Mouse (Mus musculus): ENCODE data around the gene Mllt10. TPM values are rescaled to one million over a fixed set of nuclear protein-coding genes. Genes with fewer than 3 reads are reported as not detected.
A peak's percentile ranks its signal among the peaks of the same experiment; 100 is the strongest.

The Mllt10 gene
- total RNA-seq, 2 experiments from 2014 or later, result 48.8 to 58.2 TPM

GRCm38 (mm10) chr2:18188367-18188766 lies 133.3 kb downstream of the Mllt10 start:
- no peak for DNase-seq (ENCODE audit: low spot score in 2 of 2)

GRCm38 (mm10) chr2:18195285-18195684 lies 140.2 kb downstream of the Mllt10 start:
- no peak for DNase-seq (ENCODE audit: low spot score in 2 of 2)

- no peak for DNase-seq (ENCODE audit: low spot score in 2 of 2)
Measured at GRCm38 (mm10) chr2:18195691-18196396, 140.8 kb downstream of the Mllt10 start.

GRCm38 (mm10) chr2:18201820-18202462 lies 146.9 kb downstream of the Mllt10 start:
- DNase-seq (ENCODE audit: low spot score in 2 of 2), result no peak

GRCm38 (mm10) chr2:18202923-18203322 lies 147.9 kb downstream of the Mllt10 start:
- DNase-seq (ENCODE audit: low spot score in 2 of 2), result no peak

- DNase-seq (ENCODE audit: low spot score in 2 of 2), result peak; percentile 66 to 68
Measured at GRCm38 (mm10) chr2:18205118-18205517, 150.1 kb downstream of the Mllt10 start.

- DNase-seq (ENCODE audit: low spot score in 2 of 2), result peak in 1 of 2 experiments; percentile 47
Measured at GRCm38 (mm10) chr2:18206811-18207210, 151.8 kb downstream of the Mllt10 start.

- no peak for DNase-seq (ENCODE audit: low spot score in 2 of 2)
Measured at GRCm38 (mm10) chr2:18208578-18208977, 153.5 kb downstream of the Mllt10 start.

GRCm38 (mm10) chr2:18209211-18209823 lies 154.3 kb downstream of the Mllt10 start:
- no peak for DNase-seq (ENCODE audit: low spot score in 2 of 2)

- DNase-seq (ENCODE audit: low spot score in 2 of 2), result no peak
Measured at GRCm38 (mm10) chr2:18209948-18210347, 154.9 kb downstream of the Mllt10 start.

GRCm38 (mm10) chr2:18214031-18214430 lies 159.0 kb downstream of the Mllt10 start:
- DNase-seq (ENCODE audit: low spot score in 2 of 2), result no peak

GRCm38 (mm10) chr2:18217867-18218266 lies 162.8 kb downstream of the Mllt10 start:
- DNase-seq (ENCODE audit: low spot score in 2 of 2), result peak in 1 of 2 experiments; percentile 38

- no peak for DNase-seq (ENCODE audit: low spot score in 2 of 2)
Measured at GRCm38 (mm10) chr2:18218500-18218899, 163.5 kb downstream of the Mllt10 start.

GRCm38 (mm10) chr2:18219136-18219535 lies 164.1 kb downstream of the Mllt10 start:
- no peak for DNase-seq (ENCODE audit: low spot score in 2 of 2)

GRCm38 (mm10) chr2:18219569-18219968 lies 164.5 kb downstream of the Mllt10 start:
- DNase-seq (ENCODE audit: low spot score in 2 of 2), result no peak

GRCm38 (mm10) chr2:18228486-18229062 lies 173.5 kb downstream of the Mllt10 start:
- no peak for DNase-seq (ENCODE audit: low spot score in 2 of 2)

GRCm38 (mm10) chr2:18229279-18229678 lies 174.2 kb downstream of the Mllt10 start:
- DNase-seq (ENCODE audit: low spot score in 2 of 2), result no peak

- DNase-seq (ENCODE audit: low spot score in 2 of 2), result no peak
Measured at GRCm38 (mm10) chr2:18231143-18231542, 176.1 kb downstream of the Mllt10 start.

GRCm38 (mm10) chr2:18232883-18233567 lies 178.0 kb downstream of the Mllt10 start:
- DNase-seq (ENCODE audit: low spot score in 2 of 2), result no peak

GRCm38 (mm10) chr2:18235524-18235923 lies 180.5 kb downstream of the Mllt10 start:
- no peak for DNase-seq (ENCODE audit: low spot score in 2 of 2)

GRCm38 (mm10) chr2:18249224-18249623 lies 194.2 kb downstream of the Mllt10 start:
- DNase-seq (ENCODE audit: low spot score in 2 of 2), result no peak
